Mouse (Mus musculus) right cerebral cortex, postnatal 25 days (tissue): ENCODE data around the gene Abca1.

Experiments
- DNase-seq: peaks from one replicate; pipeline ENCODE4 v3.0.0; 2022

Gene Abca1

GRCm38 (mm10) chr4:53159767-53160166 is at the start of gene Abca1:
Gene Abca1, minus strand, starts transcription at chr4:53159895.
- DNase-seq: peak; percentile 80

- DNase-seq: no peak
These were observed 44.8 kb upstream of the Abca1 start for GRCm38 (mm10) chr4:53204482-53204881.

GRCm38 (mm10) chr4:53203595-53204400 is 44.1 kb upstream of the Abca1 start:
- DNase-seq: no peak

GRCm38 (mm10) chr4:53200276-53200675 is 40.6 kb upstream of the Abca1 start:
- DNase-seq: no peak

DNA sequence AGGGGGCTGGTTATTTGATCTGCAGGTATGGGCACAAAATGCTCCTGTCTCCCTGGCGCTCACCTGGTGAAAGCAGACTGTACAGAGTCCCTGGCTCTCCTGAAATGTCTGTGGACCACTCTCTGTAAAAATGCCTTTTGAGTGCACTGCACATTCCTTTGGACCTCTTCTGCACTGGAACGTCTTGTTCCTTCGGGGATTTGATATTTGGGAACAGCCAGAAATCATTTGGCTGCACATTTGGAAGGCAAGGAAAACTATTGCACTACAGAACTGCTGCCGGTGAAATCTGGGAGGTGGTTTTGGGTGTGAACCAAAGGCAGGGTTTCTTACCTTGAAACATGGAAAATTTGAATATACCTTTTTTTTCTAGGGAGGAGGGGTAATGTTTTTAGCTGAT is 38.1 kb upstream of the Abca1 start:
- no peak for DNase-seq

DNA sequence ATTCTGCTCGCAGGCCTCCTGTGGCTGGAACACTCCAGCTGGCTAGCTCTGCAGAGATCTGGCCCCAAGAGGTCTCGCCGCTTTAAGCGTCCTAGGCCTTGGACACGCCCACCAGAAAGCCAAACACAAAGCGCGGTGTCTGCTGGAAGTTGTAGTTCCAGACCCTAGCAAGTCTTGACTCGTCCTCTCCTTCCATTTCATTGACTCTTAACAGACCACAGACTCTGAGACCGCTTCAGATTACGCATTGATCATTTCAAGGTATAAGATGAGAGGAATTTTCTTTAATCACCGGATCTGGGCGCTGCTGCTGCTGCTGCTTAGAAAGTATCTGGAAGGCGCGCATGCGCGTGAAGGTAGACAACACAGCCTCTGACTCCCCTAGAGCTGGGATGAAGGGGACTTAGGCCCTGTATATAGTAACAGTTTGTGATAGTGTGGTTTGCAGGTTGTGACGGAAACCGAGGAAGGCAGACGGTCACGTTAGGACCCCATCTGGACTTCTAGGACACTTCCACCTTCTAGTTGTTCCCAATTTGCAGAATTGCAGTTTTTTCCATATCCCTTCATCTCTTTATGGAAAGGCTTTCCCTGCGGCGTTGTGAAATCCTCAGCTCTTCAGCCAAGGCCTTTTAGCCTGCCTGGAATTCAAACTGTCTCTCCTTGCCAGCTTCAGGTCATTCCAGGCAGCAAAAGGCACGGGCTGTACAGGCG is 36.5 kb upstream of the Abca1 start:
- DNase-seq: peak; percentile 87

DNA sequence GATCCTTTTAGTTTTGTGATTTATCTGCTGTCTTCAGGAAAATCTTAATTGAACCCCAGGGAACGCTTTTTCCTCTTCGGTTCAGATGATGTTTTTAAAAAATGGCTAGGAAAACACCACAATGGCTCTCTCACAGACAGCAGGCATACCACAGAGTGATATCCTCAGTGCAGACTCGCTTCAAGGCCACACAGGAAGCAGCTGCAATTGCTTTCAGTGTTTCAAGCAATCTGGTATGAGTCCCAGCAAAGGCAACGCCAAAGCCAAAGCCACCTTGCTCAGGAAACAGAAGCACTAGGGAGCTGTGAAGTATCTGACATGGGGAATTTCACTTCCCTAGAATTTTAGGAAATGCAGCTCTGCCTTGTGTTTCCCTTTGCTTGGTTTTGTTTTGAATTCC is 27.4 kb upstream of the Abca1 start:
- DNase-seq: no peak

GRCm38 (mm10) chr4:53186573-53186972 is 26.9 kb upstream of the Abca1 start:
- DNase-seq: no peak

DNA sequence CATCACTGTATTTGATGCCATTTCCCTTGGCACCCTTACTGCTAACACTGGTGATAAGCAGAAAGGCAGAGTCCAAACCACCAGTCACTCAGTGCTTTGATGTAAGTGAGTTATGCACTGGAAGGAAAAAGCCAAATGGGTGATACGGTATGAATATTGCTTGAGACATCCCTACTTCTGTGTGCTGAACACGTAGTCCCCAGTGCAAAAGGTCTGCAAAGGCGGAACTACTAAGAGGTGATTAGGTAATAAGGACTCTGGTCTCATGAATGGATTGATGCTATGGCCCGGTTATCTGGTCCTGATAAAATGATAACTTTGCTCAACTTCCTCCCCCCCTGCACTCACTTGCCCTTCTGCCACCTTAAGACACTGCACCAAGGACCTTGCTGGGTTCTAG is 26.4 kb upstream of the Abca1 start:
- DNase-seq: no peak

GRCm38 (mm10) chr4:53181479-53181878 is 21.8 kb upstream of the Abca1 start:
- no peak for DNase-seq

GRCm38 (mm10) chr4:53179308-53179820 is 19.7 kb upstream of the Abca1 start:
- no peak for DNase-seq

GRCm38 (mm10) chr4:53178489-53178888 is 18.8 kb upstream of the Abca1 start:
- DNase-seq: no peak

DNA sequence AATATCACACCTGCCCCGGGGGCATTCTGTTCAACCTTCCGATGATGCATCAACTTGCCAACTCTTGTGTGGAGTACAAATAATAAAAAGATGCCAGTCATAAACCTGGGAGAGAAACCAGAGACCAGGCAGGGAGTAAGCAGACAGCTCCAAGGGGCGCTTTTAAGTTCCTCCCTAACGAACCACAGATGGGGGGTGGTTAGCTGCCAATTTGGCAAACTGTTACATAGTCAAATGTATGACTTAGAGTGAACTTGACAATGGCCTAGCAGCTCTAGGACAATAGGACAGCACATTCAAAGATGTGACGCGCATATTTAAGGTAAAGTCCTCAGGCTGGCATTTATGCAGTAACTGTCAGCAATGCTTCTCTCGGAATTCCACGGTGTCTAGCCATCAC is 18.0 kb upstream of the Abca1 start:
- DNase-seq: no peak

GRCm38 (mm10) chr4:53174906-53175305 is 15.2 kb upstream of the Abca1 start:
- no peak for DNase-seq

DNA sequence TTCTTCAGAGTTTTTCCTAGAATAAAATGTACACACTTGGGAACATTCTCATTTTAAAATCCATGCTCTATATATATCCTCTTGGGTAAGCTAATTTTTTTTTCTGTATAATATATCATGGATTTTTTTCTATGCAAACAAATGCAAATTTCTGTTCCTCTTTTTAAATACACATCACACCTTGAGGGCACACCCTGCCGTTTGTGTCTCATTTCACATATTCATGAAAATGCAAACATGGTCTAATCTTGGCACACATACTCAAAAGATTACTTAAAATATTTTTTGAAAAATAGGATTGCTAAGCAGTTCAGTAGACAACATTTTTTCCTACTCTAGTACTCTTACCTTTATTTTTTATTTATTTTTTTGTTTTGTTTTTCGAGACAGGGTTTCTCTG is 10.7 kb upstream of the Abca1 start:
- DNase-seq: no peak

DNA sequence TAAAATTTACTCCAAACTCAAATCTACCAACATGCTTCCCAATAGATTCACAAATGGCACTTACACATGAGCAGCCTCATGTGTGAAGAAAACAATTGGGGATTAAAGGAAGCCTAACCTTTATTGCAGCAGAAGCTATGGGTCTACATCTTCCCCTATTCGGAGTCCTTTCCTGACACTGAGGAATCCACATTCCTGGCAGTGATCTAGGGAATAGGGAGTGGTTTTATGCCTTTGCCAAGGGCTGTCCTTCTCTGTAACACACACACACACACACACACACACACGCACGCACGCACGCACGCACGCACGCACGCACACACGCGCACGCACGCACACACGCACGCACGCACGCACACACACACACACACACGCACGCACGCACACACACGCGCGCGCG is 5.5 kb upstream of the Abca1 start:
- no peak for DNase-seq

DNA sequence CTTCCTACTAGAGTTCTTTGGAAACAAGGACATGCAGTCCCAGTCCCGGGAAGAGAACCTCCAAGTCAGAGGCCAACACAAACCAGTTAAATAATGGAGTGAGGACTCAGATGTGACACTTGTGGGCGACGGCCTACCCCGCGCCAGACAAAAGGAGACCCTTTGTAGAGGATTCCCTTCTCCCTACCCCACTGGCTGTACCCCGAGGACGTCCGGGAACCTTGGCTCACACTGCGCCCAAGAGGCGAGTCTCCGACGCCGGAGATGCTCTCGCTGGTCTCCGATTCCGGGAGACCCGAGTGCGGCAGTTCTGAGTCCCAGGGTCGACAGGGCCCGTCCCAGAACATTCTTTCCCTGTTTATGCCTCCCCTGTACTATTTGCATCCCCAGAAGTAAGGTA is 519 bp downstream of the Abca1 start:
- DNase-seq: peak; percentile 15

DNA sequence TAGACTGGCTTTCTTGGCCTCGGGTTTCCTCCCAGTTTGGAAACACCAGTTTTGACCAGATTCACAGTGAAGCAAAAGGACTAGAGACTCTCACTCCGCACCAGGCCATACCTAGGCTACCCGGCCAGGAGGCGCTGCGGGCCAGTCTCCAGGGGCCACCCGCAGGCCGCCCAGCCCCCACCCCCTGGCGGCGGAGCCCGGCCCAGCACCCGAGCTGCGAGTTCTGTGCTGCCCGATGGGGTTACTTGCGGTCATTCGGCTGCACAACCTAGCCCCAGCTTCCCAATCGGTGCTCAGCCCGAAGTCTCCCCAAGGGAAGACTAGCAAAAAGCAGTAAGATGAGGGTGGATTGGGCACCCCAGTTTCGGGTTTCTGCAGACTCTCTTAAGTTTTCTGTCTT is 1.1 kb downstream of the Abca1 start:
- peak; percentile 73 for DNase-seq

DNA sequence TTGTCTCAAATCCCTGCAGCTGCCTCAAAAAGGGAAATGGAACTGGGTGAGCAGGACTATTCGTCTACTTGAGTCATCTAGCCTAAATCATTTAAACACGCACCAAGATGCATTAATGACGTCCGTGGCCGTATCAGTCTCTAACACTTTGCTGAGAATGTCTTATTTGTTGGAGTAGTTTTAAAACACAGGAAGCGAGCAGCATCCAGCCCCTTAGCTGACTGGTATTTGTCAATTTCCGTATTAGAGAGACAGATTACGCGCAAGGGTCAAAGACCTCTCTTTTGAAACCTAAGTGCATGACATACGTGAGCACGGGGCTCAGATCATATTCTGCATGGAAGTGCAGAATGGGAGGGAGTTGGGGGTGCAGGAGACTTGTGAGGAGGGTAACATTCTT is 4.2 kb downstream of the Abca1 start:
- DNase-seq: no peak

GRCm38 (mm10) chr4:53153711-53154110 is 6.0 kb downstream of the Abca1 start:
- no peak for DNase-seq

DNA sequence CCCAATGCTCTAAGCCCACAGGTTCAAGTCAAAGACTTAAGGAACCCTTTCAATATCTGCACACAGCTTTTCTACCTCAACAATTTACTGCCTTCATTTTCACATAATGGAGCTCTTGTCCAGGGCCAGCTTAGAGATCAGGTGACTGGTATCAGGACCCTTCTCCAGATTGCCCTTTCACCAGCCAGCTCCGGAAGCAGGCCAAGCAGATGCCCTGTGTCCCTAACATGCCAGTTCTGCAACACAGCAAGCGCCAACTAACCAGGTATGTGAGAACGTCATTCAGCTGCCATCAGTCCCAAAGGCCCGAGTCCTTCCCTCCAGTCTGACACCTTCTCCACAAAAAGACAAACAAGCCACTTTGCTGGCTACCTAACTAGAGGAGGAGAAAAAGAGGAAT is 6.6 kb downstream of the Abca1 start:
- no peak for DNase-seq

DNA sequence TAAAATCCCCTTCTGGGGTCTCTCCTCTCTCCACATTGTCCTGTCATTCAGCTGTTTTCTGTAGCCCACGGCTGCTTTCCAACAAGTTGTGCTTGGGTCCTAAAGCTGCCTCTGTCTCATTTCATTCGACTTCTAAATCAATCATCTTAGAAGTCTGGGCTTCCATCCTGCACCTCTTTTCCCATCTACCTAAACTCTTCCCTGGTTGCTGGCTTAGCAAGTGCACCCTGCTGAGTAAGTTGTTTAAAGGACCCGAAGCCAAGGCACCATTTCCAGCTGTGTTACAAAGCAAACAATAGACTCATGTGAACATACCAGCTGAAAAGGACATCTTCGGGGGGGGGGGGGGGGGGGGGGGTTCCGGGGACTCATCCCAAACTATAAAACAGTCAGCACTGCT is 7.0 kb downstream of the Abca1 start:
- no peak for DNase-seq

DNA sequence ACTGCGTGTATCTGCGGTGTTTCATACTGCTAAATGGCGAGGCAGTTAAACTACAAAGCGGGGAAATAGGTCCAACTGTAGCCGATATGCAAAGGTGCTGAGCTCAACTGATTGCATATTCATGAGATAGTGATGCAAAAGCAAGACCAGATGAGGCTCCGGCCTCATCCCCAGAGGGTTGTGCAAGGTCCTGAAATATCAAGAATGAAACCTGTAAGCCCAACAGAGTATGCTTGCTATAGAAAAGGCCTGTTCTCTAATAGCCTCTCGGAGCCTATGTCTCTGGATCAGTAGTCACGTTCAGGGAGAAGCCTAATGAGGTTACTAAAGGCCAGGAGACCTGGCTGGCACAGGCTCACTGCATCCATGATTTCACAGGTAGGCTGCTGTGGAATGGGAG is 9.2 kb downstream of the Abca1 start:
- no peak for DNase-seq

DNA sequence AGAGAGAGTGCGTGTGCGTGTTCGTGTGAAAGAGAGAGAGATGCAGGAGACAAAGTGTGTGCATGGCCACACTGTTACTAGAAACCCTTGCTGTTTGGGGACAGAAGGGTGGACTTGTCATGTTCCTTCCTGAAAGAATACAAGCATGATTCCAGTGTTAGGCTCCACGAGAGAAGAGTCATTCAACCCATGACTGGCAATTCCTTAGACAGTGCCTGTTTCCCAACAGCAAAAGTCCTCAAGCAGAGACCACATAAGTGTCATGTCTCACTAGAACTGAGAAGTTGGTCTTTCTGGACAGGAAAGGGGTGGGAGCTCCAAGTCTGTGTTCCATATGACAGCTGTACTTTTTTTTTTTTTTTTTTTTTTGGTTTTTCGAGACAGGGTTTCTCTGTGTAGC is 10.1 kb downstream of the Abca1 start:
- no peak for DNase-seq
